Mouse (Mus musculus) stomach, postnatal 0 days (tissue): ENCODE data around the gene Naa35. TPM values are rescaled to one million over a fixed set of nuclear protein-coding genes. Genes with fewer than 3 reads are reported as not detected.
"Not testable (repeated sequence)": the region's sequence is repeated elsewhere in the genome, so short reads cannot be mapped to it uniquely, and the experiment has no call there.

Experiments
- ATAC-seq: fragments of 200-750 bp; cut with Nextera tagmentation; 2 replicates; pipeline ENCODE4 v1.8.0; 2017; ENCODE audit not compliant: low FRiP score, low TSS enrichment
- DNase-seq: peaks from one replicate; pipeline ENCODE4 v3.0.0-alpha.2; 2016; ENCODE audit warnings: low spot score
- H3K27ac ChIP-seq: fragments of 300-500 bp; sonication (generic); replicated peaks from 2 replicates; pipeline ENCODE4 v1.5.1; 2014; ENCODE audit warnings: mild to moderate bottlenecking, control low read depth
- H3K27me3 ChIP-seq: fragments of 300-500 bp; sonication (generic); 2 replicates; pipeline ENCODE4 v1.6.1; 2014; ENCODE audit warnings: low read length; ENCODE audit not compliant: control insufficient read depth, insufficient read depth
- H3K36me3 ChIP-seq: fragments of 300-500 bp; sonication (generic); 2 replicates; pipeline ENCODE4 v1.6.1; 2014; ENCODE audit warnings: low read length, mixed read lengths; ENCODE audit not compliant: control insufficient read depth, insufficient read depth
- H3K4me1 ChIP-seq: fragments of 300-500 bp; sonication (generic); replicated peaks from 2 replicates; pipeline ENCODE4 v1.6.1; 2014; ENCODE audit warnings: antibody characterized with exemption; ENCODE audit not compliant: control insufficient read depth, insufficient read depth
- H3K4me2 ChIP-seq: fragments of 300-500 bp; sonication (generic); replicated peaks from 2 replicates; pipeline ENCODE4 v1.6.1; 2014; ENCODE audit warnings: low read depth, mild to moderate bottlenecking, control low read depth, moderate library complexity
- H3K4me3 ChIP-seq: fragments of 300-500 bp; sonication (generic); 2 replicates; pipeline ENCODE4 v1.5.1; 2014; ENCODE audit warnings: low read depth, low read length, control low read depth
- H3K9ac ChIP-seq: fragments of 300-500 bp; sonication (generic); 2 replicates; pipeline ENCODE4 v1.6.1; 2014; ENCODE audit warnings: mild to moderate bottlenecking, low read length, control low read depth, mixed read lengths
- H3K9me3 ChIP-seq: fragments of 300-500 bp; sonication (generic); 2 replicates; pipeline ENCODE4 v1.6.1; 2016; ENCODE audit warnings: low read length; ENCODE audit not compliant: control insufficient read depth
- CTCF ChIP-seq: IDR thresholded peaks from 2 replicates; pipeline ENCODE4 v1.5.1; 2016; ENCODE audit warnings: antibody characterized with exemption, low read depth, mild to moderate bottlenecking, moderate library complexity
- EP300 ChIP-seq: optimal IDR thresholded peaks from 2 replicates; pipeline ENCODE3; 2016; ENCODE audit warnings: antibody characterized with exemption
- WGBS: fragments of 180-500 bp; shearing (Covaris S2); extraction: QIAGEN DNeasy Blood & Tissue Kit; methylation state at CpG from one replicate; pipeline ENCODE4 v1.1.7; 2014; 5-methylcytosine and 5-hydroxymethylcytosine counted together
- polyA plus RNA-seq: library from polyadenylated mRNA; unstranded; fragments of >200 nt; fragmentation: Nextera tagmentation; extraction: Ambion mirVana; gene quantifications from 2 replicates; pipeline ENCODE4 v1.2.1, GENCODE M21; 2015

Naa35 gene
- polyA plus RNA-seq, 1 experiment from 2014 or later = 63.2 TPM

DNA sequence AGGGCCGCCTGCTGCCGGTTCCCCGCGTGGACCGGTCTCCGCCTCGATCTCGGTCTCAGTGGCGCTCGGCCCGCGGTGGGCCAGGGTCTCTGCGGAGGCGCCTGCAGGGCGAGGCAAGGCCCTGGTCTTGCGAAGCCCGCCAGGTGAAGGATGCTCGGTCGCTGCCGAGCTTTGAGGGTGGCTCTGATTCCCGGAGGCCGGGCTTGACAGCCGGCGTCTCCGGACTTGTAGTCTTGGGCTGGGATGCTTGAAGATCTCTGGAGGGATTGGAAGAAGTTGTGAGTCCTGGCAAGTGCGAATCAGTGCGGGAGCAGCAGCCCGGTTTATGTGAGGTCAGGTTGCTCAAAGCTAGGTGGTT lies 568 bp downstream of the Naa35 start:
- Histone ChIP-seq H3K4me1 (0 out of 2 replicates have a peak, but pooled peaks cover 2% of the 10 kb centered on the region), H3K27ac (peak overlapping the region; percentile 87), H3K27me3 (no peaks in the 10 kb centered on the region), H3K9me3 (no peaks in the 10 kb centered on the region), H3K36me3 (no peaks in the 10 kb centered on the region), H3K9ac (peak overlapping the region; percentile 77), H3K4me3 (peak overlapping the region; percentile 77), H3K4me2 (peak overlapping the region; percentile 66)
- no peak; the same call in 1 of the 2 replicates for TF ChIP-seq CTCF
- no peak for TF ChIP-seq EP300
- WGBS = under 1% methylated on average over 28 of the region's 28 CpGs
- ATAC-seq (no peak), DNase-seq (no peak)

DNA sequence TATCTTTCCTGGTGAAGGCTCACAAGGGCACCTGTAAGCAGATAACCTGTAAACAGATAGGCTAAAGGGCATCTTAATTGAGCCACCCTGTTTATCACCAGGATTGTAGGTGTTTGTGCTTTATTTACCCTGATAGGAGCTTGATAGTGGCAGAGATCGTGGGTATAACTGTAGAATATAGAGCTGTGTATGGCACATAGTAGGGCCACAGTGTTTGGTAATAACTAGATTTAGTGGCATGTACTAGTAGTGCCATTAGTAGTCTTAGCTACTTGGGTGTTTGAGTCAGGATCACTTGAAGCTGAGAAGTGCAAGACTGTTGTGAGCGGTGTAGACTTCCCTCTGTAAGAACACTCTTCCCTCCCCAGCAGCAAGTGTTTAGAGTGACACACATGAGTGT lies 2.1 kb downstream of the Naa35 start:
- DNase-seq (no peak), ATAC-seq (no peak)
- no peak for TF ChIP-seq EP300
- Histone ChIP-seq H3K9me3 (no peaks in the 10 kb centered on the region), H3K27me3 (no peaks in the 10 kb centered on the region), H3K36me3 (no peaks in the 10 kb centered on the region), H3K27ac (no peak overlapping the region), H3K9ac (peak overlapping the region; percentile 0; the same call in 1 of the 2 replicates), H3K4me3 (no peak overlapping the region), H3K4me1 (0 out of 2 replicates have a peak, but pooled peaks cover 2% of the 10 kb centered on the region), H3K4me2 (no peak overlapping the region)
- WGBS = 87% methylated on average over 2 of the region's 2 CpGs

DNA sequence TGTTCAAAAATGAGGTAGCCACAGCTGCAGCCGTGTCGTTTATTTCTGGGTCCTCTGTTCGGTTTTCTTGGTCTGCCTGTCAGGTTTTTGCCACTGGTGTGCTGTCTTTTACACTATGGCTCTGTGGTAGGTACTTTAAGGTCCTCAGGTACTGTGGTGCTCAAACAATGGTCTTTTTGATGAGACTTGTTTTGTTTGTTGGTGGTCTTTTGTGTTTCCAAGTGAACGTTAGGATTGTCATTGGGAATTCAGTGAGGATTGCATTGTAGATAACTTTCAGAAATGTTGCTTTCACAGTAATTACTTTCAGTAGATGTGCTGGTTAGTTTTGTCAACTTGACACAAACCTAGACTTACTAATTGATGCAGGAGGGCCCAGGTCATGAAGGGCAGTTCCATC lies 4.6 kb downstream of the Naa35 start:
- Histone ChIP-seq H3K27ac (no peak overlapping the region), H3K4me1 (0 out of 2 replicates have a peak, but pooled peaks cover 2% of the 10 kb centered on the region), H3K9me3 (no peaks in the 10 kb centered on the region), H3K4me2 (no peak overlapping the region), H3K27me3 (no peaks in the 10 kb centered on the region), H3K9ac (no peak overlapping the region), H3K36me3 (no peaks in the 10 kb centered on the region; the same call in 1 of the 2 replicates), H3K4me3 (no peak overlapping the region)
- TF ChIP-seq EP300 = no peak
- TF ChIP-seq CTCF = no peak
- ATAC-seq = no peak
- no peak for DNase-seq
- WGBS = 78% methylated on average over 4 of the region's 4 CpGs

DNA sequence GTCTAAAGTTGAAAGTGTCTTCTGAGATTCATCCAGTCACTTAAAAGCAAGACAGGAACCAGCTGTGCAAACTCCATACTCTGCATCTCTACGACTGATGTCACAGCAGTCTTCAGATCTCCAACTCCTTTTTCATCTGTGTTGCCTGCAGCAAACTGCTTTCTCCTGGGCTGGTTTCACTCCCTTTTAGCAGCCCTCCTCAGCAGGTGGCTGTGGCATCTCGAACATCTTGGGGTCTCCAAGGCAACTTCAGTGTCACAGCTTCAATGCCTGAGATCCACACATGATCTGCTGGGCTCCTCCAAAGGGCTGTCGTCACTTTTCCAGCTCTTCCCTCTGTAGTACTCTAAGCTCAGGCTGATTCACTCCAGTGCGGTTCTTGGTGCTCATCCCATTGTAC lies 5.6 kb downstream of the Naa35 start:
- H3K9me3 ChIP-seq = no peaks in the 10 kb centered on the region
- no peak for TF ChIP-seq EP300
- TF ChIP-seq CTCF = no peak
- 0 out of 2 replicates have a peak, but pooled peaks cover 2% of the 10 kb centered on the region for H3K4me1 ChIP-seq
- no peak overlapping the region for H3K27ac ChIP-seq
- WGBS = 90% methylated on average over 4 of the region's 4 CpGs
- ATAC-seq = no peak
- no peak overlapping the region for H3K4me2 ChIP-seq
- H3K9ac ChIP-seq = no peak overlapping the region
- no peaks in the 10 kb centered on the region for H3K27me3 ChIP-seq
- DNase-seq = no peak
- H3K4me3 ChIP-seq = no peak overlapping the region
- no peaks in the 10 kb centered on the region; the same call in 1 of the 2 replicates for H3K36me3 ChIP-seq

DNA sequence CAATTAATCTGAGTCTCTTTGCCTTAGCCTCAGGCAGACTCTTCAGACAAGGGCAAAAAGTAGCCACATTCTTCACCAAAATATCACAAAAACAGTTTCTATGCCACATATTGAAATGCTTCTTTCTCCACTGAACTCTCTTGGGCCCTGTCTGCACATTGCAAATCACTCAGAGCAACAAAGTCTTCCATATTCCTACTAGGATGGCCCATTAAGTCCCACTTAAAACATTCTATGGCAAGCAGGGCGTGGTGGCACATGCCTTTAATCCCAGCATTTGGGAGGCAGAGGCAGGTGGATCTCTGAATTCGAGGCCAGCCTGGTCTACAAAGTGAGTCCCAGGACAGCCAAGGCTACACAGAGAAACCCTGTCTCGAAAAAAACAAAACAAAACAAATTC lies 7.0 kb downstream of the Naa35 start:
- DNase-seq, H3K9me3 ChIP-seq, H3K4me2 ChIP-seq, H3K9ac ChIP-seq, H3K27ac ChIP-seq, ATAC-seq, H3K4me1 ChIP-seq, H3K36me3 ChIP-seq, H3K27me3 ChIP-seq, H3K4me3 ChIP-seq: not testable (repeated sequence)
- WGBS = 89% methylated on average over 3 of the region's 3 CpGs

DNA sequence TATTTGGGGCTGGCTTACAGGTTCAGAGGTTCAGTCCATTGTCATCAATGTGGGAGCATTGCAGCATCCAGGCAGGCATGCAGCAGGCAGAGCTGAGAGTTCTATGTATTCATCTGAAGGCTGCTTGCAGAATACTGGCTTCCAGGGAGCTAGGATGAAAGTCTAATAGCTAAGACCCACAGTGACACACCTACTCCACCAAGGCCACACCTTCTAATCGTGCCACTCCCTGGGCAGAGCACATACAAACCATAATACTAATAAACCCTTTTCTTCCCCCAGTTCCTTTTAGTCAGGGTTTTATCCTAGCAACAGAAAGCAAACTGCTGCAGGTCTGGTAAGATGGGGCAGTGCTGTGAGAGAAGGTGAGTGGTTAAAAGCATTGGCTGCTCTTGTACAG lies 7.6 kb downstream of the Naa35 start:
- H3K36me3 ChIP-seq = no peaks in the 10 kb centered on the region; the same call in 1 of the 2 replicates
- no peak overlapping the region for H3K4me3 ChIP-seq
- ATAC-seq (peak; percentile 72; the same call in 1 of the 2 replicates), DNase-seq (peak; percentile 30)
- no peak overlapping the region for H3K4me2 ChIP-seq
- no peak overlapping the region for H3K27ac ChIP-seq
- H3K4me1 ChIP-seq = 0 out of 2 replicates have a peak, but pooled peaks cover 2% of the 10 kb centered on the region
- H3K9ac ChIP-seq = no peak overlapping the region
- WGBS = 58% methylated on average over 1 of the region's 1 CpGs
- TF ChIP-seq EP300 (no peak), CTCF (no peak)
- H3K27me3 ChIP-seq = no peaks in the 10 kb centered on the region
- H3K9me3 ChIP-seq = no peaks in the 10 kb centered on the region
